Mouse (Mus musculus): ENCODE results near the gene Slc24a2. TPM values are rescaled to one million over a fixed set of nuclear protein-coding genes. Genes with fewer than 3 reads are reported as not detected.

The Slc24a2 gene
- polyA plus RNA-seq, 1 experiment from 2014 or later = 1.4 TPM

DNA sequence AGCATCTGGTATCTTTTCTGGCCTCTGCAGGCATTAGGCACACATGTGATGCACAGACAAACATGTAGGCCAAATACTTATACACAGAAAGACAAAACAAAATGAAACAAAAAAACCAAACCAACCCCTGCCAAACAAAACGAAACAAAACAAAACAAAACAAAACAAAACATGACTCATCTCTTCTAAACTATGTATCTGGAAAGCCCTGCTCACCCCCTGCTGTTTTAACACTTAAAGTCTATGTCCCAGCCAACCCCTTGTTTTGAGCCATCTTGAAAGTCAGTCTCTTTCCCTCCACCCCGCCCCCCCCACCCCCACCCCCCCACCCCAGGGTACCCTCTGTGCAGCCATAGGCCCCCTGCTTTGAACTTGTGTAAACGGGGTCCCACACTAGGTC is 293.6 kb downstream of the Slc24a2 start:
- Histone ChIP-seq H3K4me2 (ENCODE audit: low read length) (no peak overlapping the region), H3K9ac (ENCODE audit: low read length) (no peak overlapping the region), H3K36me3 (ENCODE audit: control insufficient read depth, insufficient read depth, low read length) (no peaks in the 10 kb centered on the region), H3K4me1 (ENCODE audit: control insufficient read depth, insufficient read depth, low read length) (no peaks in the 10 kb centered on the region), H3K4me3 (ENCODE audit: low read depth, low read length) (no peak overlapping the region), H3K9me3 (replicated peaks; ENCODE audit: control insufficient read depth, low read length) (no peaks in the 10 kb centered on the region), H3K27ac (ENCODE audit: low read depth, low read length) (no peak overlapping the region), H3K27me3 (replicated peaks; ENCODE audit: control insufficient read depth, insufficient read depth, low read length) (no peaks in the 10 kb centered on the region)
- ATAC-seq = no peak
- DNase-seq (ENCODE audit: low spot score) = no peak
- WGBS = 80% methylated on average over 2 of the region's 3 CpGs

DNA sequence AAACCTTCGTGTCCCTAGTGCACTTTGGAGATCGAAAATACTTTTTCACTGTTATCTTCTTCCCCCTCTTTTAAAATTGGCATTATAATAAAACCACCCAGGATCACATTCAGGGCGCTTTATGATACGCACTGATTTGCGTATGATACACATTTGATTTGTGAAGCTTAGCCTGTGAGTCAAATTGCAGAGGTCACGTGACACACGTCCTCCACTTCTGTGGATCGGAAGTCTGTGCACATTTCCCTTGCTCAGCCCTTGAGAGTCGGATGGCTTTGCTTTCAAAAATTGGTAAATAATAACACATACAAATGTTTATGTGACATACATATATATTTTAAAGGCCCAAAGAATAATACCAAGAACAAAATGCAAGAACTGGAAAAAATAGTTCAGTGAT is 294.1 kb downstream of the Slc24a2 start:
- 94% methylated on average over 9 of the region's 9 CpGs for WGBS
- ATAC-seq = no peak
- no peak for DNase-seq (ENCODE audit: low spot score)

More for the DNA sequence above, 294.1 kb downstream of the Slc24a2 start:
- Histone ChIP-seq H3K27ac (ENCODE audit: low read depth, low read length) (no peak overlapping the region), H3K9ac (ENCODE audit: low read length) (no peak overlapping the region), H3K4me3 (ENCODE audit: low read depth, low read length) (no peak overlapping the region), H3K4me1 (ENCODE audit: control insufficient read depth, insufficient read depth, low read length) (no peaks in the 10 kb centered on the region; the same call in 1 of the 2 replicates), H3K27me3 (replicated peaks; ENCODE audit: control insufficient read depth, insufficient read depth, low read length) (no peaks in the 10 kb centered on the region), H3K9me3 (replicated peaks; ENCODE audit: control insufficient read depth, low read length) (no peaks in the 10 kb centered on the region), H3K36me3 (ENCODE audit: control insufficient read depth, insufficient read depth, low read length) (no peaks in the 10 kb centered on the region), H3K4me2 (ENCODE audit: low read length) (no peak overlapping the region)
